Mouse (Mus musculus): Measurements from ENCODE around the gene Ugt1a6b. TPM values are rescaled to one million over a fixed set of nuclear protein-coding genes. Genes with fewer than 3 reads are reported as not detected.
"Not testable (repeated sequence)": the region's sequence is repeated elsewhere in the genome, so short reads cannot be mapped to it uniquely, and the experiment has no call there.

Ugt1a6b gene
- 1 to 10 TPM; 1.1 to 1.4 TPM for total RNA-seq (2021)

- DNase-seq; intact Hi-C loops (cut with DNase I): not testable (repeated sequence)
Measured at GRCm38 (mm10) chr1:88103019-88103418, at the start of gene Ugt1a6b. TSS of gene Ugt1a6b (plus strand) at chr1:88103252.

- intact Hi-C loops (cut with DNase I), result no loop called here
- no peak for DNase-seq
Measured at GRCm38 (mm10) chr1:88055088-88055487, 48.0 kb upstream of the Ugt1a6b start, which contains the start of gene Ugt1a10. TSS of gene Ugt1a10 (plus strand) at chr1:88055388.

DNA sequence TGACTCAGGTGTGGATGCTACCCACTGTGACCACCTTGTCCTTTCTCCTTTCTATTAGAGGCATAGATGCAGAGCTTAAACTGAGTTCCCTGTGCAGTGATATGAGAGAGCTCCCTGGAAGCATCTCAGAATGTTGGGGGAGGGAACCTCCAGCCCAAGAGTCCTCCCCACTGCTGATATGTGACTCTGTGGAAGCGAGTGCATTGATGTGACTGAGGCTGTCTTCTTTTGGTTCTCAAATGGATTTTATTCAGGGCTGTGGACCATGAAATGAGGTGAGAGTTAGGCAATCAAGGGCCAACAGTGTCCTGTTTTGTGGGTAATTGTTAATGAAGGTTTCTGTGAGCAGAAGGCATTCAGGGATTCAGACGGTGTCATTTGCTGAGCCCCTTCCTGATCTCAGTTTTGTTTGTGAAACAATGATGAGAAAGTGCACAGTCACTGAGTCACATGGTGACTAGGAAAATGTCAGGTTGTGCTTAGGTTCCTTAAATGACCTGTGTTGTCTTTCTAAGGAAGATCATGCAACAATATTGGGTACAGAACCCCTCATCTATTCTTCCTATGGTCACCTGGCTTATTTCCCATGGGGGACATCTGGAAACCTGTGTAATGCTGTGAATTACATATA is 36.5 kb upstream of the Ugt1a6b start:
- not testable (repeated sequence) for DNase-seq

DNA sequence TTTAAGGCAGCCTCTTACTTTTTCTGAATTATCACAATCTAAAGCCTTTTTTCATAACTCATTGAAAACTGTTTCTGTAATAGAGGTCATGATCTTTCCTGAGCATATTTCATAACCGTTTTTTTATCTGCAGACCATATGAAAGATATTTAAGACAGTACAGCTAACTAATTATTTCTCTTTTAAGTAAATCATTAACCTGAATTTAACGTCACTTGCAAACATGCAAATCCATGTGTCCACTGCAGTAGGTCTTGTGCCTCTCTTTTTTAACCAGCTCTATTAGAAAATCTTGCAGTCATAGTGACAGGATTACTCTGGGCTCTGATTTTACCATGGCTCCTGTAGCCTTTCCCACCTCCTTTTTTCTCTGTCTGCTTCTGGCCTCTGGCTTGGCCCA is 32.6 kb upstream of the Ugt1a6b start, which contains the start of gene Ugt1a9:
Gene Ugt1a9, plus strand, starts transcription at position 306 of the 400 bp plus-strand sequence.
- no peak for DNase-seq
- intact Hi-C loops (cut with DNase I), result no loop called here

More for the DNA sequence above, 36.5 kb upstream of the Ugt1a6b start:
- intact Hi-C loops (cut with DNase I), result not testable (repeated sequence)

- intact Hi-C loops (cut with DNase I), result no loop called here
- DNase-seq, result no peak
Measured at GRCm38 (mm10) chr1:88070902-88071301, 32.1 kb upstream of the Ugt1a6b start.

DNA sequence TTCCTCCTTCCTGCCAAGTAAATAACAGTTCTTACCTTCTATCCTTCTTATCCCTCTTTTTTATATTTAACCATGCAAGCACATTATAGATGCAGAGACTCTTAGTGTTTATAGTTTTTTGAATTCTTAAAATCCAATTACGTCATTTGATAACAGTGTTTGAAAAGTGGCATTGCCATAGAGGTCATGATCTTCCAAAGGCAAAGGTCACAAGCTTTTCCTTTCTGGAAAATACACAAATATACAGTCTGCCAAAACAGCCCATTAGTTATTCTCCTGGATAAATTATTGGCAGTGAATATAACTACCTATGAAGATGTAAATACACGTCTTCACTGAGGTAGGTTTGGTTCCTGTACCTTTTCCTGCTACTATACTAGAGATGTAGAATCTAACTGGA is 28.6 kb upstream of the Ugt1a6b start:
- intact Hi-C loops (cut with DNase I), result no loop called here
- no peak for DNase-seq

DNA sequence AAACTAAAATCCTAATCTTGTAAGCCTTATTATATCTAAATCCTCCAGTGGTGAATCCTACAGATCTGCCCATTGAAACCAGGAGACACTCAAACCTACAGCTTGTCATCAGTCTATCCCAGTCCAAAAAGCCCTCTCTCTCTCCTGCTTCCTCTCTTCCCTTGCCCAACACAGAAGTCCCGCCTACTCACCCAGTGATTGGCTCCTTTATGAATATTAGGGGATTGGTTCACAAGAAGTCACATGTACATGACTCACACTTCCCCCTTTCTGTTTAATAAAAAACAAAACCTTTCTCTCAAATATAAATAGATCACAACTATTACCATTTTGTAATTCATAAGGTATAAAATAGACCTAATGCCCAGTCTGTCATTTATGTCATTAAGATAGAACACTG is 25.9 kb upstream of the Ugt1a6b start:
- intact Hi-C loops (cut with DNase I), result no loop called here
- DNase-seq, result no peak

GRCm38 (mm10) chr1:88081670-88082069 is 21.4 kb upstream of the Ugt1a6b start:
- intact Hi-C loops (cut with DNase I), result no loop called here
- DNase-seq, result no peak

DNA sequence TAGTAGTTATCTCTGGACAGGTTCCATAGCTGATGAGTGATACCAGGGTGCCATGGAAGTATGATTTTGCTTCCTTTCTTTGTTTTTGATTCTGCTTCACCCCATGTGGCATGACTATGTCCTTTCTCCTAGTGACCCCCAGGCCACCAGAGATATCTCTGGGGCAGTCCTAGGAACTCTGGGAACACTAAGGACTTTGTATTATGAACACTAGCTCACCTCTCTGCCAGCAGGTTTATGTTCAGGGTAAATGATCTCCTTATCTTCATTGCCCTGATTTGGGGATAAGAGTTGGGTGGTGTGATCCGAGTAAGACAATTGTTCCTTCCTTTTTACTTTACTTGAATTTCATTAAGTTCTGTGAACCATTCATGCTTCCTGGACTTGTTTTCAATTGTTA is 16.9 kb upstream of the Ugt1a6b start:
- no peak for DNase-seq
- intact Hi-C loops (cut with DNase I), result no loop called here

- intact Hi-C loops (cut with DNase I), result no loop called here
- DNase-seq, result no peak
Measured at GRCm38 (mm10) chr1:88087513-88087912, 15.5 kb upstream of the Ugt1a6b start, which contains the start of gene Ugt1a8. TSS of gene Ugt1a8 (plus strand) at chr1:88087813.

DNA sequence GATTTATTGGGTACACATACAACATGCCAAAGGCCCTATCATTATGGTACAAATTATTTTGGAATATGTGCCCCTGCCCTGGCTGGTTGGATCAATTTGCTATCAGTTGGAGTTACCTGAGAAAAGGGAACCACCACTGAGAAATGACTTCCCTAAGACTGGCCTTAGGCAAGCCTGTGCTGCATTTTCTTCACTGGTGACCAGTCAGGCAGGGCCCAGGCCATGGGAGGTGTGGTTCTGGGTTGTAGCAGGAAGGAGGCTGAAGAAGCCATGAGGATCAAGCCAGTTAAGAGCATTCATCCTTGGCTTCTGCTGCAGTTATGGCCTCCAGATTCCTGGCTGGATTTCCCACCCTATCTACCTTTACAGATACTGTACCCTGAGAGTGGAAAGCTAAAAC is 10.7 kb upstream of the Ugt1a6b start:
- intact Hi-C loops (cut with DNase I), result no loop called here
- no peak for DNase-seq

DNA sequence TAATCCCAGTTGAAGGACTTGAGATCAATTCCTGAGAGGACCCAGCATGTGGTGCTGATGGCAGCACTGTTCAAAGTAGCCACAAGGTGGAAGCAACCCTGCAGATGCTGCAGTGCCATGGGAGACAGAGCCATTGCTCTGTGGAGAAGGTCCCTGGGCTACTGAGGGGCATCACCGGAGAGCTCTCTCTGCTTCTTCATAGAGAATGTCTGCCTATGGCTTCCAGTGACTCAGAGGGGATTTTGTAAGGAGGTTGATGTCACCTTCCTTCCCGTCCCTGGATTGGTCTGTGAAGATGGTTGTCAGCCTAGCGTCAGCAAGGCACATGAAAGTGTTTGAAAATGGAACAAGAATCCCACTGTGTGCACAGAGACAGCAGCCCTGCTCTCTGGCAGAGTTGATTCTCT is 8.8 kb upstream of the Ugt1a6b start:
- intact Hi-C loops (cut with DNase I); DNase-seq: not testable (repeated sequence)

- intact Hi-C loops (cut with DNase I), result no loop called here
- DNase-seq, result peak; percentile 22 to 42
Measured at GRCm38 (mm10) chr1:88094941-88095492, 8.0 kb upstream of the Ugt1a6b start, which contains the start of gene Ugt1a7c. TSS of gene Ugt1a7c (plus strand) at chr1:88095062.

- intact Hi-C loops (cut with DNase I), result not testable (repeated sequence)
Measured at GRCm38 (mm10) chr1:88098546-88098945, 4.5 kb upstream of the Ugt1a6b start.

GRCm38 (mm10) chr1:88099691-88100090 is 3.4 kb upstream of the Ugt1a6b start:
- DNase-seq; intact Hi-C loops (cut with DNase I): not testable (repeated sequence)

More at GRCm38 (mm10) chr1:88098546-88098945, 4.5 kb upstream of the Ugt1a6b start:
- not testable (repeated sequence) for DNase-seq

DNA sequence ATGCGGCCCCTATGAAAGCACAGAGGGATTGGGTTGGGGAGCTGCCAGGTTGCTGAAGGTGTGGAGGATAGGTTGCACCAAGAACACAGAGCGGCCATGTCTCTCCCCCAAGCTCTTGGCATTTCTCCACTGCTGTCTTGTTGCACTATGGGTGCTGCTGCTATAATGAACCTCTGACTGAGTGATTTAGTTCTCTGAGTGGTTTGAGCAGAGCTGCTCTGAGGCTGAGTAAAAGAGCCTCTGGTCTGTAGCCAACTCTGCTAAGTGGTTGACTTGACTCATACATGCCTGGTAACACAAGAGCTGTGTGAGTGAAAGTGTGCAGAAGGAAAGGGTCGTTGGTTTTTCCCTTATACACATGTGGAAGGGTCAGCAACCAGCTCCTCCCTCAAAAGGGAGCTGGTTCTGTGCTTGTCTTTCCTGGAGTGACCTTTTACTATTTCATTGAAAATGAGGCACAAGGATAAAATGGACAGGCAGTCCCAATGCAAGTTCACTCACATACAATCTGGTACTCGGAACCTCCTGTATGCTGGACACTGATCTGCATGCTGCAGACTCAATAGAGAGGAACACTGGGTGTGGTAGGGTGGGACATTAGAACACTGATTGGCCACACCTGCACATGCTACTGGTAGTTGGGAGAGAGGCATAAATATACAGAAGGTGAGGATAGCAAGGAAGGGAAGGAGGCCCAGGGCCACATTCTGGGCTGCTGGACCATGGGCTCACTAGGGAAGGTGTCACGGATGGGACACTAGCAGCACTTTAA is 831 bp downstream of the Ugt1a6b start:
- DNase-seq; intact Hi-C loops (cut with DNase I): not testable (repeated sequence)

GRCm38 (mm10) chr1:88104667-88105430 is 1.8 kb downstream of the Ugt1a6b start:
- no peak for DNase-seq
- intact Hi-C loops (cut with DNase I), result no loop called here

DNA sequence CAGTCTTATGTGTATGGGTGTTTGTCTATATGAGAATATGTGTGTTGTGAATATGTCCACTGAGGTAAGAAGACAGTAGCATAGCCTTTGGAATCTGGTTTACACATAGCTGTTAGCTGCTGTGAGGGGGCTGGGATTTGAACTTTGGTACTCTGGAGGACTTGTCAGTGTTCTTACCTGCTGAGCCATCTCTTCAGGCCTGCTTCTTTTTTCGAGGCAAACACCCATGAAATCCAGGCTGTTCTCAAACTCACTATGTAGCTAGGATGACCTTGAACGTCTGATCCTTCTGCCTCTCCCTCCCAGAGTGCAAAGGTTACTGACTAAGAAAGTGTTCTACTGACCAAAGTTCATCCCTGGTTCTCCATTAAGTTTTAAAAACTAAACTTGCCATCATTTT is 2.6 kb downstream of the Ugt1a6b start:
- DNase-seq, result no peak
- intact Hi-C loops (cut with DNase I), result no loop called here

- DNase-seq; intact Hi-C loops (cut with DNase I): not testable (repeated sequence)
Measured at GRCm38 (mm10) chr1:88109027-88109557, 6.0 kb downstream of the Ugt1a6b start.

DNA sequence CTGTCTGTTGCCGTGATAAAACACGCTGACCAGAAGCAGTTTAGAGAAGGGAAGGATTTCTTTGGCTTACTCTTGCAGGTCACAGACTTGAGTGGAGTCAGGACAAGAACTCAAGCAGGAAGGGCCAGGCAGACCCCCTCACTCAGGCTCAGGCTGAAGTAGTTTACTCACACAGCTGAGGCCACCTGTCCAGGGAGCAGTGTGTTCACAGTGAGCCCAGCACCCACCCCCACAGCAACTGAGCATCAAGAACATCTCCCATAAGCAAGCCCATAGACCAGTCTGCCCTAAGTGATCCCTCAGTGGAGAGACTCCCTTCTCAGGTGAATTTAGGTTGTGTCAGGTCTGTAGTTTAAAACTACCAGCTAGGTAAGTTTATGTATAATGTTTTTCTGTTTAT is 6.6 kb downstream of the Ugt1a6b start:
- DNase-seq; intact Hi-C loops (cut with DNase I): not testable (repeated sequence)

Data from heart, postnatal 36 days (tissue).